In genomic region chr7:69061242-69061641, GRCm38 (mm10) we compare ENCODE assay signal across 21 mouse cellular contexts.
A peak's percentile ranks its signal among the peaks of the same experiment; 100 is the strongest.
DNase-seq lines count a peak whose midpoint lies in the region; ATAC-seq lines count a peak whose summit lies in the region.
"Had no signal": no experiment of that assay in that cellular context is flagged by ENCODE, and none has a peak within 500 bp of the region (broad histone marks: within the 10 kb centered on the region; RNA-seq: fewer than 3 reads in every experiment).

No protein-coding gene starts in this region.

- peak; percentile 4 for DNase-seq in layer of hippocampus, adult 11-12 months (ENCODE audit: low spot score)
- DNase-seq in layer of hippocampus, postnatal 36 days = no peak
- peak; percentile 50 for DNase-seq in forebrain, embryonic 14.5 days (ENCODE audit: low spot score)
- no peak for DNase-seq in hindbrain, embryonic 14.5 days (ENCODE audit: low spot score)
- DNase-seq in embryo, embryonic 11 days = no peak
- DNase-seq in frontal cortex, postnatal 14 days (ENCODE audit: low spot score in 2 of 2) = no peak
- DNase-seq: adrenal gland, postnatal 25 days; cerebellum, adult 18-20 months; cerebellum, postnatal 25 days; gastrocnemius, postnatal 10 days; heart, adult 18-20 months; heart, postnatal 4 days; liver; liver, postnatal 0 days; lung, postnatal 10 days; right cerebral cortex, postnatal 14 days; thymus, adult 2 months had no signal

- peaks cover 19% of the 10 kb centered on the region for H3K4me1 ChIP-seq in forebrain, embryonic 14.5 days (ENCODE audit: control insufficient read depth, insufficient read depth, low read length)
- peaks cover 16% of the 10 kb centered on the region for H3K4me1 ChIP-seq in hindbrain, embryonic 14.5 days (replicated peaks; ENCODE audit: control insufficient read depth, insufficient read depth, low read length)
- peaks cover 18% of the 10 kb centered on the region for H3K4me1 ChIP-seq in midbrain, embryonic 15.5 days
- H3K4me1 ChIP-seq: stomach, embryonic 15.5 days had no signal

- ATAC-seq in forebrain, embryonic 14.5 days = peak; percentile 75
- ATAC-seq in hindbrain, embryonic 14.5 days (ENCODE audit: low FRiP score) = peak; percentile 73; the same call in 1 of the 2 replicates
- peak; percentile 88 for ATAC-seq in midbrain, embryonic 15.5 days (replicated peaks)
- ATAC-seq: intestine, postnatal 0 days; liver, postnatal 0 days had no signal

- WGBS in forebrain, embryonic 14.5 days = 49% methylated on average over 4 of the region's 4 CpGs
- WGBS in hindbrain, embryonic 14.5 days = 47% methylated on average over 4 of the region's 4 CpGs
- WGBS in midbrain, embryonic 15.5 days = 52% methylated on average over 4 of the region's 4 CpGs

- H3K9ac ChIP-seq in forebrain, embryonic 14.5 days (ENCODE audit: low read length) = no peak overlapping the region
- H3K9ac ChIP-seq in hindbrain, embryonic 14.5 days = no peak overlapping the region
- H3K9ac ChIP-seq in midbrain, embryonic 15.5 days = no peak overlapping the region
- H3K9ac ChIP-seq: liver, postnatal 0 days; stomach, embryonic 15.5 days had no signal

- H3K4me2 ChIP-seq in forebrain, embryonic 14.5 days (ENCODE audit: low read length) = no peak overlapping the region
- H3K4me2 ChIP-seq in hindbrain, embryonic 14.5 days (replicated peaks) = no peak overlapping the region
- no peak overlapping the region for H3K4me2 ChIP-seq in midbrain, embryonic 15.5 days
- H3K4me2 ChIP-seq: stomach, embryonic 15.5 days had no signal

- no peaks in the 10 kb centered on the region for H3K36me3 ChIP-seq in forebrain, embryonic 14.5 days (ENCODE audit: control insufficient read depth, insufficient read depth, low read length)
- no peaks in the 10 kb centered on the region for H3K36me3 ChIP-seq in hindbrain, embryonic 14.5 days (replicated peaks; ENCODE audit: control insufficient read depth, insufficient read depth)
- H3K36me3 ChIP-seq in midbrain, embryonic 15.5 days (replicated peaks) = no peaks in the 10 kb centered on the region
- H3K36me3 ChIP-seq: stomach, embryonic 15.5 days had no signal

- H3K27ac ChIP-seq in forebrain, embryonic 14.5 days (ENCODE audit: low read depth, low read length) = no peak overlapping the region
- H3K27ac ChIP-seq in hindbrain, embryonic 14.5 days = no peak overlapping the region
- H3K27ac ChIP-seq in midbrain, embryonic 15.5 days = no peak overlapping the region
- H3K27ac ChIP-seq: stomach, embryonic 15.5 days had no signal

- H3K4me3 ChIP-seq in forebrain, embryonic 14.5 days (ENCODE audit: low read depth, low read length) = no peak overlapping the region
- H3K4me3 ChIP-seq in hindbrain, embryonic 14.5 days (replicated peaks; ENCODE audit: low read length) = no peak overlapping the region
- no peak overlapping the region for H3K4me3 ChIP-seq in midbrain, embryonic 15.5 days
- H3K4me3 ChIP-seq: stomach, embryonic 15.5 days had no signal

- H3K9me3 ChIP-seq in forebrain, embryonic 14.5 days (replicated peaks; ENCODE audit: control insufficient read depth, low read length) = no peaks in the 10 kb centered on the region
- no peaks in the 10 kb centered on the region for H3K9me3 ChIP-seq in hindbrain, embryonic 14.5 days (ENCODE audit: control insufficient read depth, low read length)
- no peaks in the 10 kb centered on the region for H3K9me3 ChIP-seq in midbrain, embryonic 15.5 days
- H3K9me3 ChIP-seq: stomach, embryonic 15.5 days had no signal

- no peaks in the 10 kb centered on the region for H3K27me3 ChIP-seq in forebrain, embryonic 14.5 days (replicated peaks; ENCODE audit: control insufficient read depth, insufficient read depth, low read length)
- no peaks in the 10 kb centered on the region for H3K27me3 ChIP-seq in hindbrain, embryonic 14.5 days (ENCODE audit: control insufficient read depth, insufficient read depth, low read length)
- no peaks in the 10 kb centered on the region for H3K27me3 ChIP-seq in midbrain, embryonic 15.5 days (replicated peaks)
- H3K27me3 ChIP-seq: CH12.LX; stomach, embryonic 15.5 days had no signal

Comparison
In these comparisons a context has a peak if more than half of its experiments do, and no peak if none do; other contexts are left out.
1. DNase-seq: peak in layer of hippocampus, adult 11-12 months (single experiment) and forebrain, embryonic 14.5 days (single experiment); none in layer of hippocampus, postnatal 36 days (0 of 2), hindbrain, embryonic 14.5 days (single experiment), embryo, embryonic 11 days (single experiment) and frontal cortex, postnatal 14 days (0 of 2).
2. Peak in every context shown above with its lines, with median percentiles within 50 percentile points of each other: ATAC-seq.